Mouse (Mus musculus) spleen, postnatal 14 days (tissue): ENCODE measurements at regions not wholly inside any gene's neighbourhood (a gene's known extent, or its start where the extent isn't known, plus 50 kb on each side); places are given as distances from the start of the nearest gene placed in this dataset.

Experiments
- DNase-seq, 2 experiments: peaks; one replicate each; pipeline ENCODE4 v3.0.0; 2021 to 2022; ENCODE audit warnings: low spot score in 2 of 2

DNA sequence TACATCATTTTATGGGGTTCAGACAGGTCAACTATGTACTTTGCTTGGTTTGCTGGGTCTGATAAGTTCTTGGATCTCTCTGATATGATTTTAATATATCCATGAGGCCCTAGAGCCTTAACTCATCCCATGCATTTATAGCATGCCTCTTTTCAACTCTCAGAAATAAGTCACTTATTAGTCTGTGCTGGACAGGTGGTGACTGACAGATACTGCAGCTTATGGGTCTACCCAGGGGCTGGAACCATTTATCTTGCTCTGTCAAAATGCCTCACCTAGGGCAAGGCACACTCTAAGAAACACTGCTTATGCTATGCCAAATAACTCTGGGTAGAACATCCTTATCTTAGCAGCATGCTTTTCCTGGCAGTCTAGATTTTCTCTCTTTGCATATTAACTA is 225.6 kb downstream of the Mbnl1 start:
- no peak for DNase-seq

DNA sequence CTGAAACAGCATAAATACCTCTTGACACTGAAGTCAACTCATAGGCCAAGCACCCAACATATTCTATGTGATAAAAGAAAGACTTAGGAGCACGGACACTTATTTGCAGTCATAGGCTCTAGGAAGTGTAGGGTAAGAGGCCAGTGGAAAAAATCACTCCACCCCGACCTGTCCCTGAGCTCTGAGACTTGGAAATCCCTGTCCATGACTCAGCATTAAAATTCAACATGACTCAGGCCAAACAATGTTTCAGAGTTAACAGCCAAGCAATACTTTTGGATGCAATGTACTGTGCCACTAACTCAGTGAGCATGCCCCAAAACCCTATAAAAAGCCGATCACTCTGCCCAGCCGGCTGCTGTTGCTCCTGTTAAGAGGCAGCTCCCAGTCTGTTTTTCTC is 234.5 kb downstream of the Mbnl1 start:
- DNase-seq, result no peak

GRCm38 (mm10) chr3:60712896-60713295 is 240.3 kb downstream of the Mbnl1 start:
- DNase-seq, result no peak

- DNase-seq, result no peak
Observed at GRCm38 (mm10) chr3:60720322-60720721, 247.7 kb downstream of the Mbnl1 start.

- DNase-seq, result no peak
Observed at GRCm38 (mm10) chr3:60731331-60731730, 258.7 kb downstream of the Mbnl1 start.

DNA sequence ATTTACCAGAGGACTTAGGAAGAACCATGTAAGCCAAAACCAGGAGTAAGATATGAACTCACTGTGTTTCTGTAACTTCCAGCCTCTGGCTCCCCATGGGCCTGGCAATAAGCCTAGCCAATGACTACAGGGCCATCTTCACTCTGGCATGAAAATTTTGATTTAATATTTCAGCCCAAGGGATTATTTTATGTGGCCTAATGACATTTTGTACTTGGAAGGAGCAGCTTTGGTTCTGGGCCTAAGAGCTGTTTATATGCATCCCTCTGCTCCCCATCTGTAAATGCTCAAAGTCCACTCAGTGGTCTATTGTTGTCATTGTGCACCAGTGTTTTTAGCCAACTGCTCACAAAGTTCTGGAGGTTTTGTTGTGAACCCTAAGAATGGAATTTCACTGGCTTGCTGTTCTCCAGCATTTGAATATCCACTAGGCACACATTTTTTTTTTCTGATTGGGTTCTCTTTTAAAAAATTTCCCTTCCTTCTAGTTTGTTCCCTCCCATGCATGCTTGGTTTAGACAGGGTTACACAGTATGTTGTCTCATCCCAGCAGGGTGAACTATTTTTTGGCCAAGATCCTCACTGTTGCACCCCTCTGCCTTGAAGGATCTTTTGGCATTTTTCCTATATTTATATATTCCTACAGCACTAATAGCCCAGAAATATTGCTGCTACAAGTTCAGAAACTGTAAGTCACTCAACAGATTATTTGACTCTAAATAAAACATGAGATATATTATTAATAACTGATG is 261.9 kb upstream of the P2ry1 start:
- DNase-seq, result no peak

GRCm38 (mm10) chr3:60741379-60741778 is 261.2 kb upstream of the P2ry1 start:
- DNase-seq, result no peak

DNA sequence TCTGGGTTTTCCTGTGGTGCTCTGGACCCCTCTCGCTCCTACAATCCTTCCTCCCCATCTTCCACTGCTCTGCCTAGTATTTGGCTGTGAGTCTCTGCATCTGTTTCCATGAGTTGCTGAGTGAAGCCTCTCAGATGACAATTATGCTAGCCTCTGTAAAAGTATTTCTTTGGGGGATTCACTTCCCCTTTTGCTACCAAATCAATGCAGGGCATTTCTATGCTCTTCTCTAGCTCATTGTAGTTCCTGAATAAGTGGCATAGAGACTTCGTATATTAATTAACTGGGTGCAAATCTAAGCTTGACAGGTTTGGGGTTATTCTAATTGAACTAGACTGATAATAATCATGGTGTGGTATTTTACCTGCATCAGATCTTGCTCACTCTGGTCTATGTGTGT is 260.4 kb upstream of the P2ry1 start:
- no peak for DNase-seq

- no peak for DNase-seq
Observed at GRCm38 (mm10) chr3:60745075-60745474, 257.5 kb upstream of the P2ry1 start.

GRCm38 (mm10) chr3:60758568-60758967 is 244.0 kb upstream of the P2ry1 start:
- no peak for DNase-seq

DNA sequence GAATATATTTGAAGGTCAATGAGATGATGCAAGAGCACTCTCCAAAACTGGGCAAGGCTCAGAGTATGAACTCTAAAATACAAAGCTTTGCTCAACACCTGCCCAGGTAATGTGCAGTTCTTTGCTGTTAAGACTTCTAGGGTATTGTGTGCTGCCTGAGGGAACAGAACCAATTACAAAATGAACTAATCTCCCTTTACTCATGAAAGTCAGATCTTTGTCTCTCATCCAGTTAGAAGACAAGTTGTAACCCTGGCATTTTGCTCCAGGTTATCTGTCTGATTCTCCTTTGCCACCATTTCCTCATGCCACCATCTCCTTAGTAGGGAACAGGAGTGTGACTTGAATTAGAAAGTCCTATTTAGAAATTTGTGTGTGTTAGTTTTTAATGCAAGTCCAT is 243.5 kb upstream of the P2ry1 start:
- no peak for DNase-seq

- DNase-seq, result peak in 1 of 2 experiments; percentile 25
Observed at GRCm38 (mm10) chr3:60762874-60763273, 239.7 kb upstream of the P2ry1 start.

- no peak for DNase-seq
Observed at GRCm38 (mm10) chr3:60765079-60765478, 237.5 kb upstream of the P2ry1 start.

GRCm38 (mm10) chr3:60768996-60769395 is 233.6 kb upstream of the P2ry1 start:
- DNase-seq, result no peak

GRCm38 (mm10) chr3:60771866-60772265 is 230.7 kb upstream of the P2ry1 start:
- DNase-seq, result no peak

DNA sequence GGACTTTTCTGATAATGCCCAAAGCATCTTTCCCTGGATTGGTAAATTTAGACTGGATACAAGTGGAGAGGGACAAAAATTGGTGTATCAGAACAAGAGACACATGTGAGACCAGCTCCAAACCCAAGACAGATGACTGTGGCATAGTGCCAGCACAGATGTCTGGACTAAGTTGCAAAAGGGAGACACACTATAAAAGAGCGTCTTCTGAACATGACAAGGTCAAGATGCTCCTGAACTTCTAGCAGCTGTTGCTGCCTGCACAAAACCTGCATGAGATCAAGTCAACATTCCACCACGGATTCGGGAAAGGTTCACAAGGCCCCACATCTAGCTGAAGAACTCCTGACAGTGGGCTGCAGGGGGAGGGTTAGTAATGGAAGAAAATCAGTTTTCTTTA is 229.2 kb upstream of the P2ry1 start:
- no peak for DNase-seq

DNA sequence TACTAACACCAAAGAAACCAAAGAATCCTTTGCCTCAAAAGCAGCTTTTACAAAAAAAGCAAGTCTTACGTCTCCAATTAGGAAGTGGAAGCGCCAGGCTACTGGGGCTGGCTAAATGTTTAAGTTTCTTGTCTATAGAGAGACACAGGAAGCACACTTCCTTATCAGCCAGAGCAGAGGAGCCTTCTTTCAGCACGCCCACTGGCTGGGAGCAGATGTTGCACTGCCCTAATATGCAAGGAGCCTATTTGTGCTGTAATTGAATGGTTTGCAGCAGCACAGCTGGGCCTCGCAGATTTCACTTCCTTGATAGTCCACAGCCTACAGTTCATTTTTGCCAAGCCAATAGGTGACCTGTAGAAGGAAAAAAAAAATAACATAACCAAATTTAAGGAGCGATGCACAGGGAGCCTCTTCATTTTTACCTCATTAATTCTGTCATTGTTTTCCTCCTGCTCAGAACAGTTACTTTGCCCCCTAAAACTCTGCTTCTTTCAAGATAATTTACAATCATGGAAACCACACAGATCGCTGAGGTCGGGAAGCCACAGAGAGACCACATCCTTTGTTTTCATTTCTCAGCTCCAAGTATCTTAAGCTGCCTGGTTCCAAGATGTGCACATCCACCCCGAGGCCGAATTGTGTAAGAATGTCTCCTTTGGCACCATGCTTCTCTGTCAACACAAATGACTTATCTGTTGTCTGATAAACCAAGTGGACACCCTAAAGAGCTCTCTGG is 217.3 kb upstream of the P2ry1 start:
- DNase-seq, result peak; percentile 48 to 63

GRCm38 (mm10) chr3:60787989-60788388 is 214.6 kb upstream of the P2ry1 start:
- no peak for DNase-seq

- DNase-seq, result no peak
Observed at GRCm38 (mm10) chr3:60789441-60789840, 213.2 kb upstream of the P2ry1 start.

DNA sequence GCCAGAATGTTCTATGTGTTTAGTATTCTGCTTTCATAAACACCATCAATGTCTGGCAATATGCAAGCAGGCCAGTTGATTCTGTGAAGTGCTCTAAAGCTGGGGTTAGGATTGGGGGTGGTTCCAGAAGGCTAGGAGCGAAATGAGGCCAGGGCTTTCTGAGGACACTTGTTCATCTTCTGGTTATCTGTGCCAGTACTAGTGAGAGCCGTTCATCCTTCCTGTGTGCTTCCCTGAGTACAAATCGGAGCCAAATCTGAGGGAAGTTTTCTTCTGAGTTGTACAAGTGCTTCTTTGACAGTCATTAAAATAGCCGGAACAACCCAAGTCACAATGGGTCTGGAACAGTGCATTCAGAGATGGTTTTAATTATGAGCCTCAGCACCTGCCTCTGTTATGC is 210.4 kb upstream of the P2ry1 start:
- DNase-seq, result no peak

DNA sequence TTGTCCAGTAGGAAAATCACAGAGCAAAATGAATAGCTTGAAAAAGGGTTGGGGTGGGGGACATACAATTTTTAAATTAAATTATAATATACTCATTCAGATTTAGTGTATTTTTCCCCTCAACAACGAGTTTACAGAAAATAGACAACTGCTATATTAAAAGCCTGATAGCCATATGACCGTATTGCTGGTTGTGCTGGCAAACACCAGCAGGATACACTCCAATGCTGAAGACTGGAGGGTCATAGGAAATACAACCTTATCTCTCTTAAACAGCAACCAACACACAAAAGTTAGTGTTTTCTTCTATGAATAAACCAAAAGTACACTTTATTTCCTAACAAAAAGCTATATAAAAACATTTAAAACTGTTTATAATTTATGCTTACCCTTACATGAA is 206.4 kb upstream of the P2ry1 start:
- no peak for DNase-seq

DNA sequence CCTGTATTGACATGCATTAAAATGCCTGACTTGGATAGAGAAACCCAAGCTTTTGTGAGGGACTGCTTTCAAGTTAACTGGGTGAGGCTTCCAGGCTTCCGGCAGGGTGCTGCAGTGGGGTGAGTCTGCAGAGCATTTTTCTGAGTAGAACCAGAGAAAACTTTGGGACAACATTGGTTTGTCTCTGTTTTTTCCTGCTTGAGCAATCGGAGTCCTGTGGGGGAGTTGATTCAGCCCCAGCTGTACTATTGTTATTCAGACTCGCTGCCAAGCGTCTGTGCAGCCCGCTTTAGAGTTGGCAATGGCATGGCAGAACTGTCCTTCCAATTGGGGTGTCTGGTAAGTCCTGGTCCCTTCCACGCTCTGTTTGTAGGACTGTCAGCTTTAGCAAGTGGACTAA is 204.8 kb upstream of the P2ry1 start:
- no peak for DNase-seq

- DNase-seq, result no peak
Observed at GRCm38 (mm10) chr3:60798461-60798860, 204.1 kb upstream of the P2ry1 start.
